Mouse (Mus musculus): ENCODE measurements around the gene Gm4981.
"Not testable (repeated sequence)": the region's sequence is repeated elsewhere in the genome, so short reads cannot be mapped to it uniquely, and the experiment has no call there.

Gm4981 gene

DNA sequence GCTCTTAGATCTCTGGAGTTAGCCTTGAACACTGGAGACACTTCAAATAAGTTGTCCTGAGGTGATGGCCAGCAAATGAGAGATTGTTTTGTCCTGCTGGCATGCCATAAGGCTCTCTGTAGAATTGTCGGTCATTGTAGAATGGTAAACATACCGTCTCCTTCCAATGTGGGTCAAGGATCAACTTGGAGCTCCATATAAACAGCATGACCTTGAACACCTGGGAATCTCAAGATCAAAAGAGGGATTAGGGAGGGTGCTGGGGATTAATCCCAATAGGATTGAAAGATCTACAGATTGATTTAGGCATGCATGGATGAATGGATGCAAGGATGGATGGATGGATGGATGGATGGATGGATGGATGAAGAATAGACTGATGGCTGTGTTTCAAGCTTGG, 14.9 kb downstream of the Gm4981 start:
- not testable (repeated sequence) for DNase-seq

DNA sequence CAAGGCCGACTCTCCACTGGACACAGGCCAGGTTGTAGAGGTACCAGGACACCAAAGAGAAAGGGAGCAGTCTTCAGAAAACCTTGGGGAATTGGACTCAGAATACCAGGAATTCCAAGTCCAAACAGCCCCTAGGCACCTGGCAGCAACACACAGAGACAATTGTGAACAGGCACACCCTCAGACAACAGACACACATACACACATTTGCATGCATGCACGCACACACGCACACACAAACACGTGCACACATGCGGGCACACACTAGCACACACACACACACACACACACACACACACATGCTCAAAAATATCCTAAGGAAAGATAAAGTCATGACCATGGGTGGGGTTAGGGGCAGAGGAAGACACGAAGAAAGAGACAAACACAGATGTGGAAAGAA, 15.8 kb downstream of the Gm4981 start:
- DNase-seq = no peak

DNA sequence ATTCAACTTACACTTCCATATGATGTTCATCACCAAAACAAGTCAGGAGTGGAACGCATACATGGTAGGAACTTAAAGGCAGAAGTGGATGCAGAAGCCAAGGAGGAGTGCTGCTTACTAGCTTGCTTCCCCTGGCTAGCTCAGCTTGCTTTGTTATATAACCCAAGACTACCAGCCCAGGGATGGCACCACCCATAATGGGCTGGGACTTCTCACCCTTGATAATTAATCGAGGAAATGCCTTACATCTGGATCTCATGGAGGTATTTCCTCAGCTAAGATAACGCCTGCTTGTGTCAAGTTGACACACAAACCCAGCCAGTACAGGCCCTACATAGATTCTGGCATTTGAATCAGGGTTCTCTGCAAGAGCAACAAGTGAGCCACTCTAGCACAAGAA, 19.1 kb downstream of the Gm4981 start:
- DNase-seq = no peak

DNA sequence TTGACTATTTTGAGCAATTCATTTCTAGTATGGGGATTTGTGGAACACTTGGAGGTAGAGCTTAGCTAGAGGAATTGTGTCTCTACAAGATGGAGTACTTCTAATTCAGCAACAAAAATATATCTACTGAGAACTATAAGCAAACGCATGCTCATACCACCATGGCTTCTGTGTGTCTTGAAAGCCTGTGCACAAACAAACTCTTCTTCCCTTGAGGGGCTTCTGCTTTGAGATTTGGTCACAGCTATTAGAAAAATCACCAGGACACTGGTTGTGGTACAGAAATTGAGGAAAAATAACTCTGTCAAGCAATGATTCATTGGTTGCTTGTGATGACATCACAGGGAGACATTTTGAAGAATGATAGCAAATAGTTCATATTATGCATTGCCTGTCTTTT, 21.1 kb downstream of the Gm4981 start:
- no peak for DNase-seq

DNA sequence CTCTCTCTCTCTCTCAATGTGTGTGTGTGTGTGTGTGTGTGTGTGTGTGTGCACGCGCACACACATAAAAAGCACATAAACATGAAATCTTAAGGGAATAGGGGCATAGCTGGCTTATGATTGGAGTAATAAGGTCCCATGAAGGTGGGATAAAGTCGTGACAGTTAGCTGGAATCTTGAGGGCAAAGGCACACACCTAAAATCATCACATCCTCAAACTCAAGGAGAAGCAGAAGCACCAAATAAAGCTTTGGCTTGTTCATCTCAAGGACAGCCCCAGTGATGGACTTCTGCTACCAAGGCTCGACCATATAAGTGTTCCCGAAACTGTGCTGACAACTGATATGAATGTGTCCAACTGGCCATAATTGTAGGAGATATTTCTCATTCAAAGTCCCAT, 21.6 kb downstream of the Gm4981 start:
- DNase-seq = no peak

DNA sequence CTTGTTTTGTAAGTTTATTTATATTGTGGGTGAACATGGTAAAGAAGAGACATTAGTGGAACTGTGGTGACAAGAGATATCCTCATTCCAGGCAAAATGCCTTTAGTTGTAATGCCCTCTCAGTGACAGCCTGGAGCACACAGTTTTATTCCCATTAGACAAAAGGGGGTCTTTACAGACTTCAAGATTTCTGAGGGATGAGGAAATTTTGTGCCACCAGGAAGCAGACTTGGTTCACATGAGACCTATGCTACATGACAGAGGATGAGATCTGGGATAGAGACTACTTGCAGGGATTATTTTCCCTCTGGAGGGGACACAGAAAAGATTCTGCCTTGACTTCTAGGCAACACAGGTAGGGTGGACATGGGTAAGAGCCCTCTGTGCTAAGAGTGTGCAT, 22.0 kb downstream of the Gm4981 start:
- DNase-seq = no peak

DNA sequence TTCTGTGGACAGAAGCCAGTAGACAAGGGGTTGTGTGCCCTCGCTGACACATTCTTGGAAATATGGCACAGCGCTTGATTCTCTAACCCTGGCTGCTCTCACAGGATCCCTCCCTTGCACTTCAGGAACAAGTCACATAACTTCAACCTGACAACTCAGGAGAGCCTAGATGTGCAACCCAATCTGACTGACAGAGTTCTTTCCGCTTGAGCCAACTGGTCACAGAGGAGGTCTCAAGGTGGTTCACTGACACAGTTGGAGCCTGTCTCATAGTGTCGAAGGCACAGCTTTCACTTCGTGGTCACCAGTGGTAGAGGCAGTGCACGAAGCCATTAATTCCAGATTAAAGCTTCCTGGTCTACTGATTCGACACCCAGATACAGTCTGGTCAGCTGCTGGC, 24.3 kb downstream of the Gm4981 start:
- DNase-seq = no peak

DNA sequence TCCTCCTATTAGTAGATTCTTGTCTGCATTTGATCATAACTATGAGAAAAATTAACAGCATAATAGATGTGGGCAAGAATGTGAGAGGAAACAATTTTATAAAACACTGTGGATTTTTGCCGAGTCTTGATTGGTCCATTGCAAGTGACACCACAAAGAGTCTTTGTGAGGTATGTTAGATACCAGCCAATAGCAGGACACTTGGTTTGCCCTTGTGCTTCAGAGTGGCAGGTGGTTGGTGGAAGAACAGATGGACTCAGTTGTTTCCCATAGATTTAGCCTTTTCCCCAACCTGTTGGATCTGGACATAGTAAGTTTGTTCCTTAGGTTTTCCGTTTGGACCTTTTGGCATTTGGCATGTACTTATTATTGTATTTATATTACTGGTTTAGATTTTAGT, 25.3 kb downstream of the Gm4981 start:
- no peak for DNase-seq

DNA sequence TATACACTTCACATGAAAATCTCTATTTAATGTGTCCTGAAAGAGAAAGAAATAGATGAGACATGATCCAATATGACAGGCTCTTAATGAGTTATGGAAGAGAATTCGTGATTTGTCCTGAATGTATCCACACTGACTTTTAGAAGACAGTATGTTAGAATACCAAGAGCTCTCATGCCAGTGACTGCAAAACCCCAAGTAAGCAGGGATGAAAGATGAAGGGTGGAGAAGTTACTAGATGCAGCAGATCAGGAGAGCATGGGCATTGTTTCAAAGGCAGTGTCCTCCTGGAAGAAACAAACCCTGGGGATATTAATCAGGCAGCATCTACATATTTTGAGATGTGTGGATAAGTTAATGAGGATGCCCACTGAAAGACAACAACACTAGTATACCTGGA, 26.0 kb downstream of the Gm4981 start:
- DNase-seq = no peak

DNA sequence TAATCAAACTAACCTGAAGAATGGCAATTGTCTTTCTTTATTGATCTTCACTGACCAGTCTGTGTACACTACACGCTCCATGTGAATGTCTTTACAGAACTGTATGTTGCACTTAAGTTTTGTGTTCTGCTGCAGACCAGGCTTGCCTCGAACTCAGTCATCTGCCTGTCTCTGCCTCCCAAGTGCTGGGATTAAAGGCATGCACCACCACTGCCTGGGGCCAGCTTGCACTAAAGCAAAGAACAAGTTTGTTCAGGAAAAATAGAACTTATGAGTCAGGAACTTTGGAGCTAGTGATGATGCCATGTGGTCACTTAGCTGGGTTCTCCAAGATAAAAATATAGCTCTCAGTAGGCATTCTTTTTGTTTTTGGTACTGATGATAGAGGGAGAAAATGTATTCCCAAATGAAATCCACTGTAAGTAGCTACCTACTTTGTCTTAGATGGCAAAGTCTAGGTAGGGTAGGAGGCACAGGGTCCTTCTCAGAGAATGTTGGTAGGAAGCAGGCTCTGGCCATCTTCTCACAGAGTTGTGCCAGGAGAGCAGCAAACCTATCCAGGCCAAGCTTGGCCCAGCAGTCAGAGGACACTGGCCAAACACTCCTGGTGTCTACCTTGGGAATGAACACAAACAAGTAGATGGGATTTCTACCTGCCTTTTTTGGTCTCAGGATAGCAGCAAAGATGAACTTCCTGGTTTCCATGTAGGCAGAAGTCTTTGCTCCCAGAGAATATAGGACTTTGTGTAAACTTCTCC, 26.6 kb downstream of the Gm4981 start:
- no peak for DNase-seq

DNA sequence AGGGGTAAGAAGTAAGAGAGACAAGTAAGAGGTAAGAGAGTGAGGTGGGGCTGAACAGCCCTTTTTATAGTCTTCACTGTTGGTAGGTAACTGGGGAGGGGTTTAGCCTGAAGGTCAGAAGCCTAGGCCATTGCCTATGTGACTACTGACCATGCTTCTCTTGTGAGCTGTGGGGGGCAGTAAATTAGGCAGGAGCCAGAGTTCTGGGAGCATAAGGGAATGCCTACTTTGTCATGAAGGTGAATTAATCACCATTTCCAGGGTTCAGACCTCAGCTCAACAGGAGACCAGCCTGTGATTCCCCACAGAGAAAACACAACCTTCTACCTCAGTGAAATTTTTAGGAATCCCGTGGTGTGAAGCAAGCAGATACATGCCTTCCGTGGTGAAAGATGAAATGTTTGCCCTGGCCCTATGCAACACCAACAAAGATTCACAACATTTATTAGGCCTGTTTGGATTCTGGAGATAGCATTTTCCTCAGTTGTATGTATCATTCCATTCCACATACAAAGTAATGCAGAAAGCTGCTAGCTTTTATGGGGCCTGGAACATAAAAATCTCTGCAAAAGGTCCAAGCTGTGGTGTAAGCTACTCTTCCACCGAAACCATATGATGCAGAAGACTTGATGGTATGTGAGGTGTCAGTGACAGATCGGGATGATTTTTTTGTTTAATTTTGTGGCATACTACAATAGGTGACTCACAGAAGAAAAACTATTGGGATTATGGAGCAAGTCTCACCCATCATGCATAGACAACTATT, 29.7 kb downstream of the Gm4981 start:
- DNase-seq = no peak

DNA sequence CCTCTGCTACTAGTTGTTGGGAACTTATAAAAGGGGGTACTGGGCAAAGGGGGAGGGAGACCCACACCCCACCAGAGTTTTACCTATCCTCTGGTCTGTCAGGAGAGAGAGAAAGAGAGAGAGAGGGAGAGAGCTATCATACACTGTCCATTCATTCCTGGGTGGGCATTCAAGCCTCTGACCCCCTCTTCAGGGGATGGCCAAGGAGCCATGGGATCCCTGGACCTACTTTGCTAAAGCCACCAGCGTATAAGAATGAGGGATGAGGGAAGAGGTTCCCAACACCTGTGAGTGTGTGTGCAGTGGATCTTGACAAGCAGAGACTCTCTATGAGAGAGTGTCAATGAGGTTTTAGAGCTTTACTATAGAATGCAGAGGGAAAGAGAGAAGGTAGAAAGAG, 30.5 kb downstream of the Gm4981 start:
- no peak for DNase-seq

Measured in cerebellum, adult 11 months (tissue).